10 mouse cellular contexts compared by ENCODE assay signal in genomic region chr10:115175591-115175991, GRCm38 (mm10). TPM values are rescaled to one million over a fixed set of nuclear protein-coding genes. Genes with fewer than 3 reads are reported as not detected.
DNase-seq lines count a peak whose midpoint lies in the region; ATAC-seq and TF ChIP-seq lines count a peak whose summit lies in the region.
"Had no signal": no experiment of that assay in that cellular context is flagged by ENCODE, and none has a peak within 500 bp of the region (broad histone marks: within the 10 kb centered on the region; RNA-seq: fewer than 3 reads in every experiment).

No protein-coding gene starts in this region.

- DNase-seq in forebrain, embryonic 10.5 days (ENCODE audit: extremely low spot score, low spot score) = no peak
- peak; percentile 63 for DNase-seq in midbrain, postnatal 0 days (ENCODE audit: low spot score)
- no peak for DNase-seq in midbrain, embryonic 11.5 days (ENCODE audit: low spot score, missing footprints)
- peak; percentile 25 for DNase-seq in layer of hippocampus, adult 11-12 months (ENCODE audit: low spot score)
- peak; percentile 16 for DNase-seq in stomach, postnatal 0 days (ENCODE audit: low spot score)
- DNase-seq in kidney, adult 11 months = no peak

- TF ChIP-seq EP300 in stomach, postnatal 0 days (optimal IDR thresholded peaks at IDR 0.05) = no peak

- H3K27me3 ChIP-seq in forebrain, embryonic 12.5 days = no peaks in the 10 kb centered on the region
- no peaks in the 10 kb centered on the region for H3K27me3 ChIP-seq in forebrain, embryonic 10.5 days (ENCODE audit: poor library complexity, severe bottlenecking)
- H3K27me3 ChIP-seq in midbrain, postnatal 0 days (ENCODE audit: insufficient read depth, low read length) = no peaks in the 10 kb centered on the region
- no peaks in the 10 kb centered on the region for H3K27me3 ChIP-seq in midbrain, embryonic 11.5 days (ENCODE audit: control insufficient read depth, insufficient read depth, low read length)
- no peaks in the 10 kb centered on the region for H3K27me3 ChIP-seq in stomach, postnatal 0 days (ENCODE audit: control insufficient read depth, insufficient read depth, low read length)
- no peaks in the 10 kb centered on the region for H3K27me3 ChIP-seq in hindbrain, embryonic 13.5 days
- H3K27me3 ChIP-seq: limb, embryonic 13.5 days had no signal

- H3K4me1 ChIP-seq in forebrain, embryonic 12.5 days = peaks cover 11% of the 10 kb centered on the region; the same call in 1 of the 2 replicates
- peaks cover 10% of the 10 kb centered on the region for H3K4me1 ChIP-seq in forebrain, embryonic 10.5 days
- H3K4me1 ChIP-seq in midbrain, postnatal 0 days (ENCODE audit: insufficient read depth, low read length) = no peaks in the 10 kb centered on the region
- H3K4me1 ChIP-seq in midbrain, embryonic 11.5 days (ENCODE audit: control insufficient read depth, insufficient read depth, low read length) = no peaks in the 10 kb centered on the region
- no peaks in the 10 kb centered on the region for H3K4me1 ChIP-seq in stomach, postnatal 0 days (replicated peaks; ENCODE audit: control insufficient read depth, insufficient read depth)
- H3K4me1 ChIP-seq in hindbrain, embryonic 13.5 days (replicated peaks) = peaks cover 16% of the 10 kb centered on the region

- 51% methylated on average over 12 of the region's 12 CpGs for WGBS in forebrain, embryonic 12.5 days
- 59% methylated on average over 12 of the region's 12 CpGs for WGBS in forebrain, embryonic 10.5 days
- WGBS in midbrain, postnatal 0 days = 60% methylated on average over 12 of the region's 12 CpGs
- 67% methylated on average over 12 of the region's 12 CpGs for WGBS in midbrain, embryonic 11.5 days
- 32% methylated on average over 12 of the region's 12 CpGs for WGBS in stomach, postnatal 0 days
- WGBS in hindbrain, embryonic 13.5 days = 51% methylated on average over 12 of the region's 12 CpGs

- no peaks in the 10 kb centered on the region for H3K9me3 ChIP-seq in forebrain, embryonic 12.5 days
- no peaks in the 10 kb centered on the region for H3K9me3 ChIP-seq in forebrain, embryonic 10.5 days
- no peaks in the 10 kb centered on the region; the same call in 1 of the 2 replicates for H3K9me3 ChIP-seq in midbrain, postnatal 0 days (ENCODE audit: low read length)
- no peaks in the 10 kb centered on the region for H3K9me3 ChIP-seq in midbrain, embryonic 11.5 days (ENCODE audit: control insufficient read depth, low read length)
- no peaks in the 10 kb centered on the region for H3K9me3 ChIP-seq in stomach, postnatal 0 days (ENCODE audit: control insufficient read depth, low read length)
- no peaks in the 10 kb centered on the region for H3K9me3 ChIP-seq in hindbrain, embryonic 13.5 days
- H3K9me3 ChIP-seq: limb, embryonic 13.5 days had no signal

- peak; percentile 52; the same call in 1 of the 2 replicates for ATAC-seq in forebrain, embryonic 12.5 days (ENCODE audit: low FRiP score)
- ATAC-seq in midbrain, postnatal 0 days (ENCODE audit: low FRiP score) = no peak
- ATAC-seq in midbrain, embryonic 11.5 days (ENCODE audit: low FRiP score) = no peak
- ATAC-seq in stomach, postnatal 0 days (ENCODE audit: low FRiP score, low TSS enrichment) = no peak
- ATAC-seq in hindbrain, embryonic 13.5 days (ENCODE audit: low FRiP score) = no peak

- no peak overlapping the region for H3K27ac ChIP-seq in forebrain, embryonic 12.5 days
- H3K27ac ChIP-seq in forebrain, embryonic 10.5 days = no peak overlapping the region
- H3K27ac ChIP-seq in midbrain, postnatal 0 days (ENCODE audit: low read depth, low read length) = no peak overlapping the region
- no peak overlapping the region for H3K27ac ChIP-seq in midbrain, embryonic 11.5 days (ENCODE audit: low read depth, low read length)
- no peak overlapping the region for H3K27ac ChIP-seq in stomach, postnatal 0 days (replicated peaks)
- no peak overlapping the region for H3K27ac ChIP-seq in hindbrain, embryonic 13.5 days
- H3K27ac ChIP-seq: limb, embryonic 13.5 days had no signal

- H3K4me3 ChIP-seq in forebrain, embryonic 12.5 days (replicated peaks) = no peak overlapping the region
- H3K4me3 ChIP-seq in forebrain, embryonic 10.5 days = no peak overlapping the region
- H3K4me3 ChIP-seq in midbrain, postnatal 0 days (ENCODE audit: low read depth, low read length) = no peak overlapping the region
- no peak overlapping the region for H3K4me3 ChIP-seq in midbrain, embryonic 11.5 days (ENCODE audit: low read depth, low read length)
- H3K4me3 ChIP-seq in stomach, postnatal 0 days (ENCODE audit: low read depth, low read length) = no peak overlapping the region
- H3K4me3 ChIP-seq in hindbrain, embryonic 13.5 days = no peak overlapping the region
- H3K4me3 ChIP-seq: limb, embryonic 13.5 days had no signal

- H3K36me3 ChIP-seq in forebrain, embryonic 12.5 days (replicated peaks) = no peaks in the 10 kb centered on the region
- no peaks in the 10 kb centered on the region for H3K36me3 ChIP-seq in forebrain, embryonic 10.5 days (replicated peaks)
- H3K36me3 ChIP-seq in midbrain, postnatal 0 days (ENCODE audit: insufficient read depth, low read length) = no peaks in the 10 kb centered on the region
- no peaks in the 10 kb centered on the region for H3K36me3 ChIP-seq in midbrain, embryonic 11.5 days (ENCODE audit: control insufficient read depth, insufficient read depth, low read length)
- no peaks in the 10 kb centered on the region for H3K36me3 ChIP-seq in stomach, postnatal 0 days (ENCODE audit: control insufficient read depth, insufficient read depth, low read length)
- no peaks in the 10 kb centered on the region for H3K36me3 ChIP-seq in hindbrain, embryonic 13.5 days
- H3K36me3 ChIP-seq: limb, embryonic 13.5 days had no signal

- TF ChIP-seq CTCF in midbrain, postnatal 0 days (IDR thresholded peaks at IDR 0.05) = no peak
- no peak for TF ChIP-seq CTCF in stomach, postnatal 0 days (IDR thresholded peaks at IDR 0.05; ENCODE audit: low read depth)

- peak overlapping the region; percentile 27; the same call in 1 of the 2 replicates for H3K4me2 ChIP-seq in forebrain, embryonic 12.5 days
- no peak overlapping the region for H3K4me2 ChIP-seq in midbrain, postnatal 0 days (ENCODE audit: low read depth, low read length, poor library complexity, severe bottlenecking)
- H3K4me2 ChIP-seq in midbrain, embryonic 11.5 days = no peak overlapping the region
- H3K4me2 ChIP-seq in stomach, postnatal 0 days (replicated peaks; ENCODE audit: low read depth) = no peak overlapping the region
- H3K4me2 ChIP-seq in hindbrain, embryonic 13.5 days = no peak overlapping the region
- H3K4me2 ChIP-seq: heart, embryonic 11.5 days; limb, embryonic 13.5 days had no signal

- no peak overlapping the region for H3K9ac ChIP-seq in forebrain, embryonic 12.5 days
- H3K9ac ChIP-seq in midbrain, postnatal 0 days (replicated peaks; ENCODE audit: low read length, poor library complexity, severe bottlenecking) = no peak overlapping the region
- no peak overlapping the region for H3K9ac ChIP-seq in midbrain, embryonic 11.5 days (ENCODE audit: low read length)
- no peak overlapping the region for H3K9ac ChIP-seq in stomach, postnatal 0 days (ENCODE audit: low read length)
- no peak overlapping the region for H3K9ac ChIP-seq in hindbrain, embryonic 13.5 days
- H3K9ac ChIP-seq: limb, embryonic 13.5 days had no signal

RNA-seq across cellular contexts. Expression of gene Tph2, which starts 9.2 kb away (rescaled TPM):
- 0.09 TPM in 1 of 2 replicates, not detected in the other for polyA plus RNA-seq in forebrain, embryonic 12.5 days (2016; fragmentation: Nextera tagmentation; extraction: Ambion mirVana)
- polyA plus RNA-seq in forebrain, embryonic 10.5 days (2016; fragmentation: Nextera tagmentation; extraction: Ambion mirVana) = not detected in 2 replicates
- 9.0 and 16.7 TPM in 2 replicates for total RNA-seq in midbrain, postnatal 0 days (2014; rRNA removed)
- 7.5 and 9.1 TPM in 2 replicates for polyA plus RNA-seq in midbrain, postnatal 0 days (2015; fragmentation: Nextera tagmentation; extraction: Ambion mirVana)
- 0.36 and 0.91 TPM in 2 replicates for polyA plus RNA-seq in midbrain, embryonic 11.5 days (2014; fragmentation: Nextera tagmentation; extraction: Ambion mirVana)
- polyA plus RNA-seq in stomach, postnatal 0 days (2015; fragmentation: Nextera tagmentation; extraction: Ambion mirVana) = not detected in 2 replicates
- 3.9 and 7.2 TPM in 2 replicates for polyA plus RNA-seq in hindbrain, embryonic 13.5 days (2015; fragmentation: Nextera tagmentation; extraction: Ambion mirVana)
- polyA plus RNA-seq: heart, embryonic 11.5 days had no signal

Comparison
In these comparisons a context has a peak if more than half of its experiments do, and no peak if none do; other contexts are left out.
1. DNase-seq: peak in midbrain, postnatal 0 days (single experiment), layer of hippocampus, adult 11-12 months (single experiment) and stomach, postnatal 0 days (single experiment); none in forebrain, embryonic 10.5 days (single experiment), midbrain, embryonic 11.5 days (single experiment) and kidney, adult 11 months (single experiment).